Mouse (Mus musculus) testis, adult 2 months (tissue): ENCODE results near the gene Grip1.

Source experiments
- CTCF ChIP-seq: fragments of 200-500 bp; IDR thresholded peaks from 2 replicates; pipeline ENCODE4 v1.5.1; 2012; ENCODE audit warnings: low read depth, mild to moderate bottlenecking, inconsistent platforms, low read length, moderate library complexity; ENCODE audit not compliant: control insufficient read depth, insufficient read depth, insufficient replicate concordance
- POLR2A ChIP-seq: fragments of 200-500 bp; IDR thresholded peaks from 2 replicates; pipeline ENCODE4 v1.6.1; 2012; ENCODE audit warnings: low read depth, mild to moderate bottlenecking, inconsistent platforms, low read length, moderate library complexity; ENCODE audit not compliant: control insufficient read depth

- no peak for TF ChIP-seq POLR2A
- TF ChIP-seq CTCF: no peak
Observed at GRCm38 (mm10) chr10:119819102-119819681, 365.6 kb downstream of the Grip1 start.
